Mouse (Mus musculus) frontal cortex, adult (tissue): ENCODE data around the gene Stk32c.

ENCODE experiments used
- ATAC-seq: cut with Nextera tagmentation; 2 replicates; pipeline ENCODE4 v1.9.2; 2017; ENCODE audit warnings: mild to moderate bottlenecking, moderate library complexity, mixed read lengths; ENCODE audit not compliant: low TSS enrichment

Gene Stk32c

GRCm38 (mm10) chr7:139094761-139095160 lies 118.3 kb downstream of the Stk32c start:
- no peak for ATAC-seq

GRCm38 (mm10) chr7:139093781-139094180 lies 119.3 kb downstream of the Stk32c start:
- ATAC-seq = no peak

- peak; percentile 66 for ATAC-seq
Observed at GRCm38 (mm10) chr7:139093124-139093523, 120.0 kb downstream of the Stk32c start.

GRCm38 (mm10) chr7:139092676-139093075 lies 120.4 kb downstream of the Stk32c start:
- no peak for ATAC-seq

GRCm38 (mm10) chr7:139091681-139092080 lies 121.4 kb downstream of the Stk32c start:
- ATAC-seq = no peak

- no peak for ATAC-seq
Observed at GRCm38 (mm10) chr7:139089892-139090874, 122.9 kb downstream of the Stk32c start.

GRCm38 (mm10) chr7:139087801-139088200 lies 125.3 kb downstream of the Stk32c start:
- no peak for ATAC-seq

- ATAC-seq = peak; percentile 44
Observed at GRCm38 (mm10) chr7:139086195-139087158, 126.6 kb downstream of the Stk32c start.

GRCm38 (mm10) chr7:139085629-139086194 lies 127.4 kb downstream of the Stk32c start, which contains the start of gene Dpysl4:
Gene Dpysl4 (plus strand): TSS chr7:139086001.
- peak; percentile 72 for ATAC-seq

GRCm38 (mm10) chr7:139084316-139084715 lies 128.8 kb downstream of the Stk32c start:
- no peak for ATAC-seq

- ATAC-seq = no peak
Observed at GRCm38 (mm10) chr7:139082281-139082680, 130.8 kb downstream of the Stk32c start.

- ATAC-seq = no peak
Observed at GRCm38 (mm10) chr7:139081158-139081557, 131.9 kb downstream of the Stk32c start.

- no peak for ATAC-seq
Observed at GRCm38 (mm10) chr7:139080714-139081113, 132.4 kb downstream of the Stk32c start.

- no peak for ATAC-seq
Observed at GRCm38 (mm10) chr7:139079141-139079540, 134.0 kb downstream of the Stk32c start.

GRCm38 (mm10) chr7:139078181-139078580 lies 134.9 kb downstream of the Stk32c start:
- peak; percentile 29; the same call in 1 of the 2 replicates for ATAC-seq

- ATAC-seq = no peak
Observed at GRCm38 (mm10) chr7:139077283-139077682, 135.8 kb downstream of the Stk32c start.

GRCm38 (mm10) chr7:139075054-139075794 lies 137.9 kb downstream of the Stk32c start:
- no peak for ATAC-seq

- ATAC-seq = no peak
Observed at GRCm38 (mm10) chr7:139074189-139074588, 138.9 kb downstream of the Stk32c start.

GRCm38 (mm10) chr7:139068182-139068623 lies 144.9 kb downstream of the Stk32c start:
- ATAC-seq = peak; percentile 80

GRCm38 (mm10) chr7:139063406-139063805 lies 149.7 kb downstream of the Stk32c start:
- no peak for ATAC-seq
